ENCODE assay signal across 8 mouse cellular contexts in genomic region chr7:4866631-4867180, GRCm38 (mm10). TPM values are rescaled to one million over a fixed set of nuclear protein-coding genes. Genes with fewer than 3 reads are reported as not detected.
DNase-seq lines count a peak whose midpoint lies in the region; ATAC-seq and TF ChIP-seq lines count a peak whose summit lies in the region.

No protein-coding gene starts in this region.

- H3K9me3 ChIP-seq in forebrain, embryonic 13.5 days (replicated peaks) = no peaks in the 10 kb centered on the region
- H3K9me3 ChIP-seq in liver, postnatal 0 days (ENCODE audit: low read length) = no peaks in the 10 kb centered on the region

- ATAC-seq in forebrain, embryonic 13.5 days = peak; percentile 5
- ATAC-seq in liver, postnatal 0 days = 0 out of 2 replicates have a peak, but pooled peaks have one; percentile 1

- TF ChIP-seq EP300 in liver, postnatal 0 days (IDR thresholded peaks at IDR 0.05; ENCODE audit: low read depth) = no peak

- no peaks in the 10 kb centered on the region for H3K79me2 ChIP-seq in C2C12 (ENCODE audit: control insufficient read depth, insufficient read depth)

- H3K27ac ChIP-seq in gastrocnemius, adult 2 months = peak overlapping the region; percentile 88
- no peak overlapping the region for H3K27ac ChIP-seq in forebrain, embryonic 13.5 days
- H3K27ac ChIP-seq in liver, postnatal 0 days (ENCODE audit: low read depth) = peak overlapping the region; percentile 93

- peak overlapping the region; percentile 80 for H3ac ChIP-seq in C2C12 (ENCODE audit: control insufficient read depth, insufficient read length, low read depth)

- WGBS in forebrain, embryonic 13.5 days = 22% methylated on average over 10 of the region's 10 CpGs
- WGBS in liver, postnatal 0 days (ENCODE audit: insufficient replicate concordance) = 32% methylated on average over 10 of the region's 10 CpGs

- no peak for DNase-seq in gastrocnemius, adult 2 months
- DNase-seq in gastrocnemius, postnatal 10 days = no peak
- no peak for DNase-seq in liver, postnatal 0 days
- DNase-seq in testis, postnatal 10 days (ENCODE audit: low spot score) = no peak
- DNase-seq in urinary bladder, postnatal 25 days (ENCODE audit: low spot score) = no peak
- DNase-seq in left cerebral cortex, postnatal 4 days = no peak

- TF ChIP-seq CTCF in gastrocnemius, adult 2 months (IDR thresholded peaks at IDR 0.05) = no peak
- no peak for TF ChIP-seq CTCF in C2C12 (IDR thresholded peaks at IDR 0.05; ENCODE audit: control insufficient read depth, insufficient read depth, insufficient read length)
- no peak for TF ChIP-seq CTCF in liver, postnatal 0 days (IDR thresholded peaks at IDR 0.05; ENCODE audit: low read depth)

- H3K4me2 ChIP-seq in forebrain, embryonic 13.5 days = peak overlapping the region; percentile 65
- peak overlapping the region; percentile 84 for H3K4me2 ChIP-seq in liver, postnatal 0 days (ENCODE audit: low read depth, low read length)

- no peaks in the 10 kb centered on the region for H3K79me3 ChIP-seq in C2C12 (ENCODE audit: low read depth)

- H3K36me3 ChIP-seq in C2C12 (ENCODE audit: control insufficient read depth, insufficient read depth) = no peaks in the 10 kb centered on the region
- H3K36me3 ChIP-seq in forebrain, embryonic 13.5 days (ENCODE audit: poor library complexity, severe bottlenecking) = no peaks in the 10 kb centered on the region
- H3K36me3 ChIP-seq in liver, postnatal 0 days (replicated peaks; ENCODE audit: insufficient read depth, low read length) = no peaks in the 10 kb centered on the region

- peak overlapping the region; percentile 73 for H3K9ac ChIP-seq in forebrain, embryonic 13.5 days
- H3K9ac ChIP-seq in liver, postnatal 0 days (replicated peaks) = peak overlapping the region; percentile 83

- peaks cover 10% of the 10 kb centered on the region for H3K4me1 ChIP-seq in forebrain, embryonic 13.5 days
- peaks cover 21% of the 10 kb centered on the region for H3K4me1 ChIP-seq in liver, postnatal 0 days (ENCODE audit: insufficient read depth)

- H3K27me3 ChIP-seq in C2C12 (ENCODE audit: control insufficient read depth, insufficient read depth, insufficient read length) = no peaks in the 10 kb centered on the region
- H3K27me3 ChIP-seq in forebrain, embryonic 13.5 days = no peaks in the 10 kb centered on the region
- no peaks in the 10 kb centered on the region for H3K27me3 ChIP-seq in liver, postnatal 0 days (ENCODE audit: insufficient read depth, low read length)

- H3K4me3 ChIP-seq in gastrocnemius, adult 2 months = peak overlapping the region; percentile 94
- no peak overlapping the region for H3K4me3 ChIP-seq in C2C12 (ENCODE audit: insufficient read depth, poor library complexity, severe bottlenecking)
- peak overlapping the region; percentile 55 for H3K4me3 ChIP-seq in forebrain, embryonic 13.5 days
- H3K4me3 ChIP-seq in liver, postnatal 0 days (ENCODE audit: low read depth, low read length) = peak overlapping the region; percentile 69

- intact Hi-C loops in gastrocnemius, adult 2 months (cut with DNase I) = loop anchor here (1.0 to 5.0 kb wide), 3 partner anchors 9 to 179 kb away; partner anchors contain the start of genes Fiz1, Hspbp1 and Zfp524
- intact Hi-C loops in left cerebral cortex, postnatal 4 days (cut with DNase I) = no loop called here

TF ChIP-seq in C2C12, 6 proteins besides CTCF, POLR2A, EP300 and RAD21:
- no peak for TF ChIP-seq MYOD1 (IDR thresholded peaks at IDR 0.05; ENCODE audit: control insufficient read depth, insufficient read length, low read depth)
- TF ChIP-seq USF1 (IDR thresholded peaks at IDR 0.05; ENCODE audit: low read depth) = no peak
- no peak for TF ChIP-seq MAX (IDR thresholded peaks at IDR 0.05)
- no peak for TF ChIP-seq CEBPB (IDR thresholded peaks at IDR 0.05; ENCODE audit: low read depth)
- no peak for TF ChIP-seq MYOG (IDR thresholded peaks at IDR 0.05; ENCODE audit: control insufficient read depth, extremely low read depth, insufficient read length)
- TF ChIP-seq FOSL1 (IDR thresholded peaks at IDR 0.05; ENCODE audit: insufficient read depth, low read length, poor library complexity, severe bottlenecking) = no peak

RNA-seq across cellular contexts. Expression of gene Isoc2b, which starts 3.4 kb away (rescaled TPM):
- 1 to 10 TPM; 3.9 TPM for total RNA-seq in gastrocnemius, adult 2 months (2021)
- total RNA-seq in gastrocnemius, postnatal 10 days (2021) = 1 to 10 TPM; 1.9 to 4.3 TPM
- 0.32 TPM for polyA plus RNA-seq in C2C12 (2012; fragmentation: generic; extraction: Trizol)
- polyA plus RNA-seq in forebrain, embryonic 13.5 days (2015; fragmentation: Nextera tagmentation; extraction: Ambion mirVana) = 2.7 and 3.4 TPM in 2 replicates
- 8.0 and 8.3 TPM in 2 replicates for polyA plus RNA-seq in liver, postnatal 0 days (2015; fragmentation: Nextera tagmentation; extraction: Ambion mirVana)
- 1 to 10 TPM; 1.2 to 1.9 TPM for total RNA-seq in left cerebral cortex, postnatal 4 days (2021)

RNA-seq across cellular contexts. Expression of gene Isoc2a, which starts 10.2 kb away (rescaled TPM):
- total RNA-seq in gastrocnemius, adult 2 months (2021) = 10 to 100 TPM; 26.4 to 33.5 TPM
- total RNA-seq in gastrocnemius, postnatal 10 days (2021) = 10 to 100 TPM; 13.3 to 14.3 TPM
- 3.7 TPM for polyA plus RNA-seq in C2C12 (2012; fragmentation: generic; extraction: Trizol)
- 0.63 and 0.77 TPM in 2 replicates for polyA plus RNA-seq in forebrain, embryonic 13.5 days (2015; fragmentation: Nextera tagmentation; extraction: Ambion mirVana)
- polyA plus RNA-seq in liver, postnatal 0 days (2015; fragmentation: Nextera tagmentation; extraction: Ambion mirVana) = 2.3 and 2.4 TPM in 2 replicates
- total RNA-seq in left cerebral cortex, postnatal 4 days (2021) = 1 to 10 TPM; 6.2 to 6.5 TPM

RNA-seq across cellular contexts. Expression of gene Shisa7, which starts 22.2 kb away (rescaled TPM):
- not detected for total RNA-seq in gastrocnemius, adult 2 months (2021)
- under 1 TPM; 0.12 to 0.18 TPM for total RNA-seq in gastrocnemius, postnatal 10 days (2021)
- not detected for polyA plus RNA-seq in C2C12 (2012; fragmentation: generic; extraction: Trizol)
- polyA plus RNA-seq in forebrain, embryonic 13.5 days (2015; fragmentation: Nextera tagmentation; extraction: Ambion mirVana) = 5.6 and 7.1 TPM in 2 replicates
- not detected in 2 replicates for polyA plus RNA-seq in liver, postnatal 0 days (2015; fragmentation: Nextera tagmentation; extraction: Ambion mirVana)
- 100 to 1,000 TPM; 112 to 126 TPM for total RNA-seq in left cerebral cortex, postnatal 4 days (2021)

RNA-seq across cellular contexts. Expression of gene Gm36210, which starts 39.6 kb away (rescaled TPM):
- total RNA-seq in gastrocnemius, adult 2 months (2021) = under 1 TPM; 0.17 to 0.38 TPM
- under 1 TPM in 1 of 2 experiments, not detected in 1; 0.19 TPM for total RNA-seq in gastrocnemius, postnatal 10 days (2021)
- not detected for polyA plus RNA-seq in C2C12 (2012; fragmentation: generic; extraction: Trizol)
- 0.26 and 0.45 TPM in 2 replicates for polyA plus RNA-seq in forebrain, embryonic 13.5 days (2015; fragmentation: Nextera tagmentation; extraction: Ambion mirVana)
- polyA plus RNA-seq in liver, postnatal 0 days (2015; fragmentation: Nextera tagmentation; extraction: Ambion mirVana) = not detected in 2 replicates
- under 1 TPM; 0.50 to 0.74 TPM for total RNA-seq in left cerebral cortex, postnatal 4 days (2021)

RNA-seq across cellular contexts. Expression of gene Zfp628, which starts 48.3 kb away (rescaled TPM):
- total RNA-seq in gastrocnemius, adult 2 months (2021) = 10 to 100 TPM in 1 of 2 experiments, 1 to 10 TPM in 1; 8.5 to 10.7 TPM
- 10 to 100 TPM in 1 of 2 experiments, 1 to 10 TPM in 1; 9.9 to 10.5 TPM for total RNA-seq in gastrocnemius, postnatal 10 days (2021)
- 9.0 TPM for polyA plus RNA-seq in C2C12 (2012; fragmentation: generic; extraction: Trizol)
- polyA plus RNA-seq in forebrain, embryonic 13.5 days (2015; fragmentation: Nextera tagmentation; extraction: Ambion mirVana) = 4.3 and 4.5 TPM in 2 replicates
- 0.90 and 1.0 TPM in 2 replicates for polyA plus RNA-seq in liver, postnatal 0 days (2015; fragmentation: Nextera tagmentation; extraction: Ambion mirVana)
- total RNA-seq in left cerebral cortex, postnatal 4 days (2021) = 10 to 100 TPM; 21.1 to 21.4 TPM

Comparison
In these comparisons a context has a peak if more than half of its experiments do, and no peak if none do; other contexts are left out.
1. RNA of gene Shisa7, which starts 22.2 kb away (total RNA-seq): 112 to 126 TPM in left cerebral cortex, postnatal 4 days; 0.12 to 0.18 TPM in gastrocnemius, postnatal 10 days and not detected in gastrocnemius, adult 2 months; every median in the first group is over 10 times any median in the second.